Mouse (Mus musculus) thymus, adult 18-20 months (tissue): ENCODE data around the gene Aff1.
A peak's percentile ranks its signal among the peaks of the same experiment; 100 is the strongest.

Source experiments
- DNase-seq, 2 experiments: peaks; one replicate each; pipeline ENCODE4 v3.0.0; 2022; ENCODE audit warnings: mixed read lengths in 2 of 2

The Aff1 gene

DNA sequence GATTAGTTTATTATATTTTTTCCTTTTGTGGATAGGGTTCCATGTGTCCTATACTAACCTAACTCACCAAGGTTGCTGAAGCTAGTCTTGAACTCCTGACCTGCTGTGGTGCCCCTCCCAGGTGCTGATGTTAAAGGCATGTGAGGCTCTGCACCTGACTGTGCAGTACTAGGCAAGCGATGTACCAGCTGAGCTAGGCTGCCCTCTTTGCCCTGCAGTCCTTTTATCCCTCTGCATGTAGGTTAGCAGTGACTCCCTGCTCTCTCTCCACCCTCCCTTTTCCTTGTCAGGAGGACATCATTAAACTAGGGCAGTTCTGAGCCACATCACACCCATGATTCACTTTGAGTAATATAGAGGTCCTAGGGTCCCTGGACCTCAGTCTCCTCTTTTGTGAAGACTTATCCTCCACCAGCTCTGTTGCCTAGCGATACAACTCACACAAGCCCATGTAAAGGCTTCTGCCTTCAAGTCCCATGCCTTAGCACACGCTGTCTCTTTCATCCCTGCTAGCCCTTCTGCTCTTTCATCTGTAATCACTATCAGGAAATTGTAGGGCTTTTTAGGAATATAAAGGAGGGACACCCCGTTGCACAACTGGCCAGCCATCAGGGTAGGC, 35.7 kb downstream of the Aff1 start:
- peak in 1 of 2 experiments; percentile 54 for DNase-seq

- DNase-seq = no peak
Observed at GRCm38 (mm10) chr5:103729225-103729624, 37.1 kb downstream of the Aff1 start.

GRCm38 (mm10) chr5:103730142-103730541, 38.0 kb downstream of the Aff1 start:
- DNase-seq = no peak

GRCm38 (mm10) chr5:103730727-103731126, 38.6 kb downstream of the Aff1 start:
- DNase-seq = no peak

DNA sequence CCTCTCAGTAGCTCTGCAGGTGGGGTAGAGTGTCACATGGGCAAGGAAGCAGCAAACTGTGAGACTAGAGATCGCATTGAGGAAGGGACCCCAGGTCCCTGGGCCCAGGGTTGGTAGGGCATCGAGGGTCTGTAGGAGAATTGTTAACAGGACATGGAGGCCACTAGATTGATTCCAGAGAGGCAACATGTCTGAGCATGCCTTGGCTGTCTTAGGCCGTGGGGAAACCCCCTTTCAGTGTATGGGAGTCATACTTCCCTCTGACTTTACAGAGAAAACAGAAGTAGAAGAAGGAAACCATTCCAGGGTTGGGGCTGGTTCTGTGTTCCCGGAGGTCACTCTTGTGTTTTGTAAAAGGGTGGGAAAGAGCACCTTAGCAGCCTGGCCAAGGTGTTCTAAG, 40.4 kb downstream of the Aff1 start:
- DNase-seq = no peak

- no peak for DNase-seq
Observed at GRCm38 (mm10) chr5:103735411-103736112, 43.4 kb downstream of the Aff1 start.

DNA sequence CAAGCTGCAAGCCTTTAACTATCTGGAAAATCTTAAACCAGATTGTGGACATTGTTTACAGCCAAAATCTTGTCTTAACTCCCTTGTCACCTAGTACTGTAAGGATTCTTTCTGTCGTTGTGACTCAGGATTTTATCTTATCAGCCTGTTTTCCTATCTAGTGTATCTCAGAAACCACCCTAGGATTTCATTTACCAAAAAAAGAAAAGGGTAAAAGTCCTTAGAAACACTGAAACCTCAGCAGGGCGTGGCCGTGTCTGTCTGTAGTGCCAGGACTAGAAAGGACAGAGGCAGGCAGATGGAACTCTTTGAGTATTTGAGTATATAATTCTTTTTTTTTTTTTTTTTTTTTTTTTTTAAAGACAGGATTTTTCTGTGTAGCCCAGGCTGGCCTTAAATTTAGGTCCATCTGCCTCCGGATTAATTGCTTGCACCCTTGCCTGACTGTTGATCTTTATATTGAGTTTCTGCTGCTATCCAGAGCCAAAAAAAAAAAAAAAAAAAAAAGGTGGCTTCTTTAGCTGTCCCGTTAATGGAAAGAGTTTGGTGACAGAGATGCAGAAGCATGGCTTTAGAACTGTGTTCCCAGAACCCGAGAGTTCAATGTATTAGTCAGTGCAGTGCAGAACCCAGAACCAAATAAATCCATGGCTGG, 44.5 kb downstream of the Aff1 start:
- no peak for DNase-seq

GRCm38 (mm10) chr5:103737208-103738066, 45.3 kb downstream of the Aff1 start:
- DNase-seq = no peak

GRCm38 (mm10) chr5:103738509-103738908, 46.3 kb downstream of the Aff1 start:
- DNase-seq = no peak

- DNase-seq = no peak
Observed at GRCm38 (mm10) chr5:103739163-103739562, 47.0 kb downstream of the Aff1 start.

GRCm38 (mm10) chr5:103740093-103740902, 48.1 kb downstream of the Aff1 start:
- DNase-seq = no peak

DNA sequence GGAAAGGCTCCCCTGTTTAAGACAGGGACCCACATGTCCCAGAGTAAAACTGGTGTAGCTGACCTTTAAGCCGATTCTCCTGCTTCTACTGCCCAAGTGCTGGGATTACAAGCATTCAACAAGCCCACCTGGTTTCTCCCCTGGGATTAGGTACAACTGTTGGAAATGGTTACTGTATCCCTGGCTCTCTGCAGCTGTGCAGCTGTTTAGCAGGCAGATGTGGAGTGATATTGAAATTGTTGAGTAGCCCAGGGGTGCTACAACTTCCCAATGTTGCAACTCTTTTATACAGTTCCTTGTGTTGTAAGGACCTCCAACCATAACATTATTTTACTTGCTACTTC, 48.7 kb downstream of the Aff1 start:
- DNase-seq = no peak

DNA sequence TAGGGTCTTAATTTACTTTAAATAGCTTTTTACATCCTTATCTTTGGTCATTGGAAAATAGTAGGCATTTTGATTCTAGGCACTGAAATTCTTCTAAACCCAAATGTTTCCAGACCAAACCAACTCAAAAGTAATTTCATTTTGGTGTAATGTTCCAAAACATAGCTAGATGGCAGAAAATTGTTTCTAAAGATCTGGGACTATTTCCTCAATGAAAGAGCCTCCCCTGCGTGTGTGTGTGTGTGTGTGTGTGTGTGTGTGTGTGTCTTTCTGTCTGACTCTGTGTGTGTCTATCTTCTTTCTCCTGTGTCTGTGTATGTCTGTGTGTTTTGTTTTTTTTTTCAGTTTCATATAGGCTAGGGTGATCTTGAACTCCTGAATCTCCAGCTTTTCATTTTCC, 49.3 kb downstream of the Aff1 start:
- no peak for DNase-seq

- DNase-seq = no peak
Observed at GRCm38 (mm10) chr5:103741992-103742391, 49.8 kb downstream of the Aff1 start.

GRCm38 (mm10) chr5:103744531-103744930, 52.4 kb downstream of the Aff1 start:
- DNase-seq = no peak

DNA sequence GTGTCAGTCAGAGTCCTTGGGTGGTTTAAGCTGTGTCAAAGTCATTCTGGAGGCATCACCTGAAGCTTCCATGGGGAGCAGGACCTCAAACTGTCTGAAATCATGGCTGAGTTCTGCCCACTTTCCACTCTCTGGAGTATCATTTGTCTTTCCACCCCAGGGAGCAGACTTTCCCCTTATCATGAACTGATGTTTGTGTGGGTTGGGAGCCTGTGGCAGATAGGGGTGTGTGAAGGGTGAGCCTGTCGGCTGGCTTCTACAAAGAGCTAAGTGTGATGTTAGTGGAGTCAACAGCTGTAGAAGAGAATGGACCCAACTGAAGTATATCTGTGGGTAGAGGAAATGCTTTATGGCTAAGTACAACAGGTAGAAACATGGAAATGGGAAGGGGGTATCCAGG, 53.5 kb downstream of the Aff1 start:
- DNase-seq = no peak

DNA sequence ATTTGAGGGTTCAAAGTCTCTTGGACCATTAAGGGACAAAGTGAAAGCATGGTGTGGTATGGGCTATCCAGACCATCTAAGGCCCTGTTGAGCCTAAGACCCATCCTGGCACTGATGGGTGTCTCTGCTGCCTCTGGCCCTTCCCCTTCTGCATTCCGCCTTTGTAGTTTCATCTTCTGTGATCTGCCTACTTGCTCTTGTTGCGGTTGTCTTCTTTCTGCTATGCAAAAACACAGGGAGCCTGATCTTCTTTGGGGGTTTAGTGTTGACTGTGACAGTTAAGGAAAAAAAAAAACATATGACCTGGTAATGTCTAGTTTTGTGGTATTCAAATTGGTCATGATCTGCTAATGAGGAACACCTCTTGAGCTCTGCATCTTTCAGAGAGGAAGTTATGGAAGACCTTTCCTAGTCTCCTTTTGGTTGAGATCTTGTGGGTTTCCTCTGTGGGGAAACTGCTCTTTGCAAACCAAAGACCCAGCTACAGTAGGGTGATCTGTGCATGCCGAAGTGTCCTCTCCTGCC, 54.4 kb downstream of the Aff1 start:
- DNase-seq = no peak

GRCm38 (mm10) chr5:103747098-103747497, 54.9 kb downstream of the Aff1 start:
- no peak for DNase-seq

DNA sequence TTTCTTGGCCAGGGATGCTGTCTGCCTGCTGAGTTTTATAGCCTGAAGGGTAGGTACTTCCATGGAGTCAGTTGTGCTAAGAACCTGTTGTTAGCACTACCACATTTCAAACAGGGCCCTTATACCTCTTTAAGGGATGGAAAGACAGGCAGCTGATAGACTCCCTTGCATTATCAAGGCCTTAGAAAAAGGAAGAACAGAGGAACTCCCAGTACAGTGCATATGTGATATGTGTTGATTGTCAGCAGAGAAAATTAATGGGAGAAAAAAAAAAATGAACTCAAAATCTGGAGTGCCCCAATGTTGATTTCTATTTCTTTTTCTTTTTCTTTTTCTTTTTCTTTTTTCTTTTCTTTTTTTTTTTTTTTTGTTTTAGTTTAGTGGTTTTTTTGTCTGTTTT, 56.2 kb downstream of the Aff1 start:
- no peak for DNase-seq

DNA sequence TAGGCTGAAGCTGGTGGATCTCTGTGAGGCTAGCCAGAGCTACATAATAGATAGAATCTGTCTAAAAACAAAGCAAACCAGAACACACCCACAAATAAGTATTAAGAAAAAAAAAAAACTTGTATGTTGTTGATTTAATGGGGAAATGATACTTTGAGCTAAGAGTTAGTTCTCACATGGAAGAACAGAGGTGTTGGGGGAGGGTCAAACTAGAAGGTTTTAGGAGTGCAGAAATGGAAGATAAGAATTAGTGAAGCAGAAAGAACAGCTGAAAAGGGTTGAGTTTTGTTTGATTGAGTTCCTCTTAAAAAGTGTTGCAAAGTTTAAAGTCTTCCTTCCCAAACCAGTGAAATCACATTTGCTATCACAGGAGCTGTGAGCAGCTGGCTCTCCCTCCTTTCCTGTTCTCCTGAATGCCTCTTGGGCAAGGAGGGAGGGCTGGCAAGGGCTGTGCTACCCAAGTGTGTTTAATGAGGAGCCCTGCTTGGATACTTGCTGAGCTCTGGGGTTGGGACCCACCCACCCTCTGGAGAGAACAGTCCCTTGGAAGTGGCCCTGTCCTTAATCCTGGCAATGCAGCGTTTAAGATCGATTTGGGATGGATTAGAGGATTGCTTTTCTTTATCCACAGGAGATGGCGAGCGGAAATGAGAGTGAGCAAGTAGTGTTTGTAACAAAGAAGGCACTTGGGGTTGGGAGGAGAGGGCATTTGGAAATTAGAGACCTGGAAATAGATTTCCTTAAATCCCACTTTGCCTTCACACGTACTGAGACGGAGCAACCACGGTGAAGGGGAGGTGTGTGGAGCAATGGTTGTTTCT, 57.5 kb downstream of the Aff1 start:
- DNase-seq = no peak
